Mouse (Mus musculus): ENCODE measurements around the gene Srd5a3. TPM values are rescaled to one million over a fixed set of nuclear protein-coding genes. Genes with fewer than 3 reads are reported as not detected.
"Not testable (repeated sequence)": the region's sequence is repeated elsewhere in the genome, so short reads cannot be mapped to it uniquely, and the experiment has no call there.

Gene Srd5a3
- polyA plus RNA-seq (2016; fragmentation: Nextera tagmentation; extraction: Ambion mirVana) = 23.6 and 23.9 TPM in 2 replicates

DNA sequence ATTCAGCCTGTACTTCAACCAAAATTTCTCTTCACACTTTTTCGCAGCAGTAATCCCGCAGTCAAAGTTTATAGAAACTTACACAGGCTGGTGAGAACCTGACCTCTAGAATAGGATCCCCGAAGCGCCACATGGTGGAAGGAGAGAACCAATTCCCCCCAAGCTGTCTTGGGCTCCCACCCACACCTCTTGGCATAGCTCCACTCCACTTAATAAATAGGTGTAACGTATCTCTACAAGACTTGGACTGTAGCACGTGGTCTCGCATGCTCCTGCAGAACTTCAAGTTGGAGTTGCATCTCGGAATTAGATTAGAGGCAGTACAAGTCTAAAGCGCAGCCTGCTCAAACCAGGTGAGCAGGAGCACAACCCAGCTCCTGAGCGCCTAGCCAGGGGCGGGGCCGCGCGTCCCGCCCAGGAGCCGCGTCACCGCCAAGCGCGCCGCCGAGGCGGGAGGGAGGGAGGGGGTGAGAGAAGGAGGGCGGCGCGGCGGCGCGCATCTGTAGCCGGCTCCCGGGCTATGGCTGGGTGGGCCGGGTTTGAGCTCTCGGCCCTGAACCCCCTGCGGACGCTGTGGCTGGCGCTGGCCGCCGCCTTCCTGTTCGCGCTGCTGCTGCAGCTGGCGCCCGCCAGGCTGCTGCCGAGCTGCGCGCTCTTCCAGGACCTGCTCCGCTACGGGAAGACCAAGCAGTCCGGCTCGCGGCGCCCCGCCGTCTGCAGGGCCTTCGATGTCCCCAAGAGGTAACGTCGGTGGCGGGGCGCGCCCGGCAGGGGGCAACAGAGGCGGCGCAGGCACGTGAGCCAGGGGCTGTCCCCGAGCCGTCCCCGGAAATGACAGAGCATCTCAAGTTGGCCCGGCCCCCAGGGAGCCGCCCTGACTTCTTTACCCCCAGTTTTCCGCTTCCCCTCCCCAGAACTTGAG, at the start of gene Srd5a3:
Gene Srd5a3 (plus strand): TSS at position 464 of the 922 bp plus-strand sequence.
- 1% methylated on average over 68 of the region's 69 CpGs for WGBS
- peaks cover 31% of the 10 kb centered on the region for H3K27me3 ChIP-seq (ENCODE audit: low read depth, poor library complexity, severe bottlenecking)
- H3K36me3 ChIP-seq = no peaks in the 10 kb centered on the region
- H3K27ac ChIP-seq (replicated peaks) = peak within 1 kb of the TSS; percentile 96
- peak within 1 kb of the TSS; percentile 77 for H3K4me3 ChIP-seq
- peak; percentile 94 for DNase-seq (ENCODE audit: low spot score)
- H3K4me1 ChIP-seq = peaks cover 33% of the 10 kb centered on the region
- H3K9me3 ChIP-seq (replicated peaks) = no peaks in the 10 kb centered on the region

DNA sequence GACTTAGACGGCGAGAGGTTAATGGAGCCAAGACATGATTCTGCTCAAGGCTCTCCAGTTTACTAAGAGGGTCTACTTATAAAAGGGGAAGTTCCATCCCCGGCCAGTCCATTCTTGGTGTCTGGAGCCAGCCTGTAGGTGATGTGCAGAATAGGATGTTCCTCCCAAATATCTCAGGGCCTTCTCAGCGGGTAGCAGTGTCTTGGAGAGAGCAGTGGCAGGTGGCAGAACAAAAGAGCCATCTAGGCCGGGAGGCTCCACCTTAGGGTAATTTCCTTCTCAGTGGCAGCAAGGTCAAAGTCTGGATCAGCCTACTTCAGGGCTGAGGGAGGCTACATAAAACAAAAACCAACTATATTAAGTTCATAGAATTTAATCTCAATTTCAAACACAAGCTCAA, 36.3 kb upstream of the Srd5a3 start:
- H3K27ac ChIP-seq (replicated peaks); H3K9me3 ChIP-seq (replicated peaks); H3K27me3 ChIP-seq (ENCODE audit: low read depth, poor library complexity, severe bottlenecking); DNase-seq (ENCODE audit: low spot score); H3K4me1 ChIP-seq; H3K4me3 ChIP-seq; H3K36me3 ChIP-seq: not testable (repeated sequence)
- WGBS = 81% methylated on average over 5 of the region's 5 CpGs

DNA sequence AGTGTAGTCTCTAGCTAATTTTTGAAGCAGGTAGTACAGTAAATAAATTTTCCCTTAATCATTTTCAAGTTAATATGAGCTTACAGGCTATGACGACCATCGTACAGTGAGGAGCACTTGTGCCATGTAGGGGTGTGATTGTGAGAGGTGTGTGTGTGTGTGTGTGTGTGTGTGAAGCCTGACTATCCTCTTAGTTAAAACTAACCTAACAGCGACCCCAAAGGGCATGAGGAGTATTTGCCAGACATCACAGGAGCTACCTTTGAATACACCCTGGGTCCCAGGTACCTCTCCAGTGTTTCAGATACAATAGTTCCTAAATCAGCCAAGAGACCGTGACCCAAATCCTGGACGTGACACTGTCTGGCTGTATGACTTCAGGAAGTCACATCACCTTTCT, 32.8 kb upstream of the Srd5a3 start:
- no peak for DNase-seq (ENCODE audit: low spot score)
- H3K27me3 ChIP-seq (ENCODE audit: low read depth, poor library complexity, severe bottlenecking) = no peaks in the 10 kb centered on the region
- no peaks in the 10 kb centered on the region for H3K4me1 ChIP-seq
- H3K36me3 ChIP-seq = no peaks in the 10 kb centered on the region
- no peaks in the 10 kb centered on the region for H3K9me3 ChIP-seq (replicated peaks)
- no peak overlapping the region for H3K27ac ChIP-seq (replicated peaks)
- no peak overlapping the region for H3K4me3 ChIP-seq
- 78% methylated on average over 5 of the region's 5 CpGs for WGBS

- H3K36me3 ChIP-seq = no peaks in the 10 kb centered on the region
- DNase-seq (ENCODE audit: low spot score) = no peak
- H3K27me3 ChIP-seq (ENCODE audit: low read depth, poor library complexity, severe bottlenecking) = no peaks in the 10 kb centered on the region
- H3K4me1 ChIP-seq = no peaks in the 10 kb centered on the region
- WGBS = 88% methylated on average over 3 of the region's 3 CpGs
- no peak overlapping the region for H3K27ac ChIP-seq (replicated peaks)
- no peak overlapping the region for H3K4me3 ChIP-seq
- H3K9me3 ChIP-seq (replicated peaks) = no peaks in the 10 kb centered on the region
These were observed 31.6 kb upstream of the Srd5a3 start for GRCm38 (mm10) chr5:76108496-76108895.

DNA sequence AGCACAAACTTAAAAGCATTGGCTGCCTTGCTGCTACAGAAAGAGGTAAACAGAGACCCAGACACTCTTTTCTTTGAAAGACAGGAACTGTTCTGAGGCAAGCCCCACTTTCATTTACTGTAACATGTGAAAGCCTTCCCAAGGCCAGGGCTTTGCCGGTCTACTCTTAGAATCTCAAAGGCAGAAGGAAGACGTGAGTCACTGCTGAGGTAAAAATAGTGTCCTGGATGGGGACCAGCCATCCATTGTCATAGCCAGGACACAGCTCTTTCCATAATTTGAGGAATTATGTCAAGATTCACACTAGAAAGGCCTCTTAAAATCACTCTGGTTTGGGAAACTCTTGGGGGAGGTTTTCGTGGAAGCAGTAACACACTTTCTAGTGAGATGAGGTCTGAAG, 28.9 kb upstream of the Srd5a3 start:
- Histone ChIP-seq H3K4me3 (no peak overlapping the region), H3K4me1 (no peaks in the 10 kb centered on the region), H3K36me3 (no peaks in the 10 kb centered on the region), H3K9me3 (replicated peaks) (no peaks in the 10 kb centered on the region), H3K27ac (replicated peaks) (no peak overlapping the region), H3K27me3 (ENCODE audit: low read depth, poor library complexity, severe bottlenecking) (no peaks in the 10 kb centered on the region)
- DNase-seq (ENCODE audit: low spot score) = no peak
- 90% methylated on average over 3 of the region's 3 CpGs for WGBS

DNA sequence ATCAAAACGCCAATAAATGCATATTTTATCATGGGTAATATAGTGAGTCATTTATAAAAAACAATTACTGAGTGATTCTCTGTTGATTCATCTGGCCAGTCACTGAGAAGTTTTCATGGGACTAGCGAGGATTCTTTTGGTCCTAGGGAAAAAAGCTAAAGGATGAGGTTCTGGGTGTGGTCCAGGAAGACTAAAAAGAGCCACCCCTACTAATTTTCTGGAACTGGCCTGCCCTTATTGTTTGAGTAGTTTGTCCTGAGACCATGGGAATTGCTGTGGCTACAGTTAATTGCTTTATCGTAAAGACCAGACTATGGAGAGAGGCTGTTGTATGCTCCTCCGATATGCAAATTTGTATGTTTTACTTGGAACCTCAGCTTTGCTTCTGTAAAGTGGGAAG, 28.1 kb upstream of the Srd5a3 start:
- WGBS = 82% methylated on average over 4 of the region's 4 CpGs

GRCm38 (mm10) chr5:76115436-76116041, 24.5 kb upstream of the Srd5a3 start:
- no peak overlapping the region for H3K4me3 ChIP-seq
- no peaks in the 10 kb centered on the region for H3K36me3 ChIP-seq
- DNase-seq (ENCODE audit: low spot score) = no peak
- no peaks in the 10 kb centered on the region for H3K9me3 ChIP-seq (replicated peaks)
- H3K4me1 ChIP-seq = no peaks in the 10 kb centered on the region
- no peaks in the 10 kb centered on the region for H3K27me3 ChIP-seq (ENCODE audit: low read depth, poor library complexity, severe bottlenecking)
- WGBS = 80% methylated on average over 8 of the region's 8 CpGs
- no peak overlapping the region for H3K27ac ChIP-seq (replicated peaks)

More for the DNA sequence above, 28.1 kb upstream of the Srd5a3 start:
- H3K4me1 ChIP-seq = no peaks in the 10 kb centered on the region
- no peak overlapping the region for H3K27ac ChIP-seq (replicated peaks)
- no peak for DNase-seq (ENCODE audit: low spot score)
- no peaks in the 10 kb centered on the region for H3K36me3 ChIP-seq
- no peaks in the 10 kb centered on the region for H3K27me3 ChIP-seq (ENCODE audit: low read depth, poor library complexity, severe bottlenecking)
- no peaks in the 10 kb centered on the region for H3K9me3 ChIP-seq (replicated peaks)
- H3K4me3 ChIP-seq = no peak overlapping the region

- H3K27me3 ChIP-seq (ENCODE audit: low read depth, poor library complexity, severe bottlenecking) = no peaks in the 10 kb centered on the region
- H3K36me3 ChIP-seq = no peaks in the 10 kb centered on the region
- H3K27ac ChIP-seq (replicated peaks) = no peak overlapping the region
- no peaks in the 10 kb centered on the region for H3K4me1 ChIP-seq
- no peak overlapping the region for H3K4me3 ChIP-seq
- 37% methylated on average over 7 of the region's 7 CpGs for WGBS
- peak; percentile 42 for DNase-seq (ENCODE audit: low spot score)
- peaks cover 9% of the 10 kb centered on the region; the same call in 1 of the 2 replicates for H3K9me3 ChIP-seq (replicated peaks)
These were observed 21.6 kb upstream of the Srd5a3 start for GRCm38 (mm10) chr5:76118441-76118840.

DNA sequence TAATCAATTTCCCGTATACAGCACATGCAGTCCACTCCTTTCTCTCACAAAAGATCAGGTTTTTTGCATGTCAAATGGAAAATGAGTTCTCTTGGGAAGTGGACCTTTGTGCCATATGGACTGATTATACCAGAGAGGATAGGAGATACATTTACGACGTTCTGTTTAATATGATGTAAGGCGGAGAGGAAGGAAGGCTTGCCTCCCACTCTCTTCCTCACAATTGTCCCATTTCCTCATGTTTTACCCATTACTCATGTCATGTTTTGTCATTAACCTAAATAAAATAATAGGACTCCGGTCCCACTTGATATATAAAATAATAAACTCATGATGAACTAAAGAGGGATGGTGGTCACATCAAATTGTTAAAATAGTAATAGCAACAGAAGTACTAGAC, 19.4 kb upstream of the Srd5a3 start:
- 89% methylated on average over 5 of the region's 5 CpGs for WGBS
- no peaks in the 10 kb centered on the region for H3K36me3 ChIP-seq

DNA sequence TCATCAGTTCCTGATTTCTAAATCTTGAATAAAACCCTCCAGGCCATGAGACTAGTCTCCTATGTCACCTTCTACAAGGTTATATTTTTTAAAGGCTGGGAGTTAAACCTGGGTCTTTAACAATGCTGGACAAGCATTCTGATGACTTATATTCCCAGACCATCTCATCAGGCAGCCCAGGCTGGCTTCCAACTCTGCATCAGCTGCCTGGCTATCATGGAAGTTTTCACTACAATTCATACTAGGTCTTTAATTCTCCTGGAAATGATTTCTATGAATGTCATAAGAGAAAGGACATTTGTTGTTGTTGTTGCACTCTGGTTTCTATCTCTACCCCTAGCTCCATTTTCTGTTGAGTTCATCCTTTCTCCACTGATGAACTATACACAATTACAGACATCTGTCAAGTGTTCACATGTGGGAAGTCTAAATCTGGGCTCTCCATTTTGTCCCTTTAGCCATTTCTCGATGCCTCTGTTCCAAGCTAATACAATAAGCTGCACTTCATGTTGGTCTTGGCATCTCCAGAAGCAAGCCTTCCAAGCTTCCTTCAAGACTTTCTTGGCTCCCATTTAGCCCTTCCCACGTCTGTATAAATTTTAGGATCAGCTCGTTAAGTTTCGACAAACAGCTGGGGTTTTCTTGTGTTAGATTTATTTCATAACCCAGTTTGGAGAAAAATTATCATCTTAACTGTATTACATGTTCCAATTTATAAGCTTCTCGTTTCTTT, 12.3 kb upstream of the Srd5a3 start:
- 89% methylated on average over 5 of the region's 5 CpGs for WGBS
- Histone ChIP-seq H3K27me3 (ENCODE audit: low read depth, poor library complexity, severe bottlenecking) (0 out of 2 replicates have a peak, but pooled peaks cover 3% of the 10 kb centered on the region), H3K27ac (replicated peaks) (no peak overlapping the region), H3K4me1 (0 out of 2 replicates have a peak, but pooled peaks cover 3% of the 10 kb centered on the region), H3K9me3 (replicated peaks) (peaks cover 16% of the 10 kb centered on the region), H3K36me3 (no peaks in the 10 kb centered on the region), H3K4me3 (no peak overlapping the region)
- no peak for DNase-seq (ENCODE audit: low spot score)

More for the DNA sequence above, 19.4 kb upstream of the Srd5a3 start:
- peaks cover 19% of the 10 kb centered on the region for H3K9me3 ChIP-seq (replicated peaks)
- no peaks in the 10 kb centered on the region for H3K27me3 ChIP-seq (ENCODE audit: low read depth, poor library complexity, severe bottlenecking)
- no peak overlapping the region for H3K4me3 ChIP-seq
- no peak for DNase-seq (ENCODE audit: low spot score)
- H3K27ac ChIP-seq (replicated peaks) = no peak overlapping the region
- H3K4me1 ChIP-seq = no peaks in the 10 kb centered on the region

DNA sequence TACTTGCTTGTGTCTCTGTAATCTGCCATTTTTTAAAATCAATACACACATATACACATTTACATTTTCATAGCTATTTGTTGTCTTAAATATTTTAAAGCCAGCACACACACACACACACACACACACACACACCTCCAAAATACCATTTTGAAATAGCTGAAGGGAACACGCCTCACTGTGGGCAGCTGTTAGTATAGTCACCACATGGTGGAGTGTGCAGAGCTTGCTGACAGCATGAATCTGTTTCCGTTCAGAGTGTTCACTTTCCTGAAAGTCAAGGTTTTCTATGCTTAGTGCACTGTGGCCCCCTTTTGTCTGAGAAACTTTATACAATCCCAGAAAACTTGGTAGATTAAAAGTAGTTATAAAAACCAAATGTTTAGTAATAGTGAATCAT, 9.8 kb upstream of the Srd5a3 start:
- no peak for DNase-seq (ENCODE audit: low spot score)
- WGBS = 73% methylated on average over 2 of the region's 2 CpGs

GRCm38 (mm10) chr5:76131990-76132389, 8.1 kb upstream of the Srd5a3 start:
- 85% methylated on average over 4 of the region's 4 CpGs for WGBS
- Histone ChIP-seq H3K4me3 (no peak overlapping the region), H3K9me3 (replicated peaks) (no peaks in the 10 kb centered on the region), H3K4me1 (0 out of 2 replicates have a peak, but pooled peaks cover 3% of the 10 kb centered on the region), H3K36me3 (no peaks in the 10 kb centered on the region), H3K27me3 (ENCODE audit: low read depth, poor library complexity, severe bottlenecking) (peaks cover 24% of the 10 kb centered on the region), H3K27ac (replicated peaks) (no peak overlapping the region)
- DNase-seq (ENCODE audit: low spot score) = no peak

More for the DNA sequence above, 9.8 kb upstream of the Srd5a3 start:
- Histone ChIP-seq H3K36me3 (no peaks in the 10 kb centered on the region), H3K9me3 (replicated peaks) (no peaks in the 10 kb centered on the region), H3K4me1 (0 out of 2 replicates have a peak, but pooled peaks cover 3% of the 10 kb centered on the region), H3K4me3 (no peak overlapping the region), H3K27ac (replicated peaks) (no peak overlapping the region), H3K27me3 (ENCODE audit: low read depth, poor library complexity, severe bottlenecking) (peaks cover 7% of the 10 kb centered on the region)

Data from midbrain, embryonic 10.5 days (tissue).